Mouse (Mus musculus): ENCODE data around the gene Mrto4. TPM values are rescaled to one million over a fixed set of nuclear protein-coding genes. Genes with fewer than 3 reads are reported as not detected.
A peak's percentile ranks its signal among the peaks of the same experiment; 100 is the strongest.

Mrto4 gene
- total RNA-seq, 1 experiment = 290 TPM

DNA sequence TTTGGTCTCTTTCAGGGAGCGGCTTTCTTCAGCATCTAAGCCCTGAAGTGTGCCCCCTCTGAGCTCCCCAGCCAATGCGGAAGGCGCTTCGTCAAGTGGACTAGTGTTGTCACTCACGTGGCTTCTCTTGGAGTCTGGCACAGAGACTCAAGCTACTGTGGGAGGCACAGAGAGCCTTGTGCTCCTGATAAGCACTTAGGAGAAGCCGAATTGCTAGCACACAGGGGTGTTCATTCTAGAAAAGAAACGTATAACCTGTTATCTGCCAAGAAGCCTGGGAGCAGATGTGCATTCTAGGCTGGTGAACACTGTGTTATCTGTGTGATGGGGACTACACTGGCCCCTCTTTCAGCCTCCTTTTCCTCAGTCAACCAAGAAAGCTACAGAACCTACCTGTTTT, 16.9 kb downstream of the Mrto4 start:
- no peak for DNase-seq (ENCODE audit: low read depth, low spot score)
- H3K27ac ChIP-seq (ENCODE audit: insufficient read depth, low read depth, low read length, poor library complexity, severe bottlenecking) = no peak overlapping the region

DNA sequence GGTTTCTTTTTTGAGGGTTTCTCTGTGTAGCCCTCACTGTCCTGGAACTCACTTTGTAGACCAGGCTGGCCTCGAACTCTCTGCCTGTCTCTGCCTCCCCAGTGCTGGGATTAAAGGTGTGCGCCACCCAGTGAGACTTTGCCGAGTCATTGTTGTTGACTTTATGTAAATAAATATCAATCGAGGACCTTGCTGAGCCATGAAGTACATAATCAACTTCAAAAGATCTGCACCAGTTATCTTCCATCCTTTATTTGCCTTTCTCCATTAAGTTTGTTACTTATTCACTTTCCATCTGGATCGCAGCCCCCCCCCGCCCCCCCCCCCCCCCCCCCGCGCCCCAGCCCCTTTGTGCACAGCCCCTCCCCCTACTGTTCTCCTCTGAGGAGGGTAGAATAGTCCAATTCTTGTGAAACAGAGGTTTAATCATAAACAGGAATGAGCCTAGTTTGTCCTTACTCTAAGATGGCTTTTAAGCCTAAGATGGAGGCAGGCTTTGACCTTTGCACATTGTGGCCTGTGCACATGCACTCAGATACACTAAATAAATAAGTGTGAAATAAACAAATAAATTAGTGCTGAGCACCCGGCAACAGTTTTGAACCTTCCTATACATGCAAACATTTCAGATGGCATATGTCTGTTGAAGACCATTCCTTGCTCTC, 17.6 kb downstream of the Mrto4 start:
- H3K9me3 ChIP-seq (ENCODE audit: control insufficient read depth, insufficient read depth, low read depth, low read length) = no peaks in the 10 kb centered on the region
- no peak overlapping the region for H3K27ac ChIP-seq (ENCODE audit: insufficient read depth, low read depth, low read length, poor library complexity, severe bottlenecking)
- peaks cover 3 to 8% of the 10 kb centered on the region in 2 experiments; a peak in 1 of 4 replicates for H3K4me1 ChIP-seq (ENCODE audit: control insufficient read depth in 2 of 2, insufficient read depth in 2 of 2, low read length in 2 of 2, poor library complexity in 1 of 2)
- no peak overlapping the region for H3K4me3 ChIP-seq (ENCODE audit: insufficient read depth in 1 of 2, low read depth in 1 of 2, low read length in 2 of 2, poor library complexity in 1 of 2, severe bottlenecking in 1 of 2)
- DNase-seq (ENCODE audit: low read depth, low spot score) = no peak
- peak; percentile 47; the same call in 1 of the 2 replicates for TF ChIP-seq MAFK (IDR thresholded peaks at IDR 0.05; ENCODE audit: insufficient read depth, low read depth, low read length)
- TF ChIP-seq HCFC1 (IDR thresholded peaks at IDR 0.05; ENCODE audit: borderline replicate concordance, insufficient read depth, low read length) = no peak
- H3K36me3 ChIP-seq (ENCODE audit: control insufficient read depth, insufficient read depth, low read length, poor library complexity, severe bottlenecking) = no peaks in the 10 kb centered on the region
- H3K9ac ChIP-seq (ENCODE audit: insufficient read depth, low read depth, low read length, poor library complexity, severe bottlenecking) = no peak overlapping the region
- in situ Hi-C loops (cut with MboI; ENCODE audit: low sequenced_read_pairs in 2 of 2, unreplicated experiment in 2 of 2) = no loop called here

More for the DNA sequence above, 16.9 kb downstream of the Mrto4 start:
- in situ Hi-C loops (cut with MboI; ENCODE audit: low sequenced_read_pairs in 2 of 2, unreplicated experiment in 2 of 2) = no loop called here
- H3K4me1 ChIP-seq (ENCODE audit: control insufficient read depth in 2 of 2, insufficient read depth in 2 of 2, low read length in 2 of 2, poor library complexity in 1 of 2) = peaks cover 3 to 8% of the 10 kb centered on the region in 2 experiments; a peak in 1 of 4 replicates
- H3K4me3 ChIP-seq (ENCODE audit: insufficient read depth in 1 of 2, low read depth in 1 of 2, low read length in 2 of 2, poor library complexity in 1 of 2, severe bottlenecking in 1 of 2) = no peak overlapping the region
- no peak overlapping the region for H3K9ac ChIP-seq (ENCODE audit: insufficient read depth, low read depth, low read length, poor library complexity, severe bottlenecking)
- H3K9me3 ChIP-seq (ENCODE audit: control insufficient read depth, insufficient read depth, low read depth, low read length) = no peaks in the 10 kb centered on the region
- H3K36me3 ChIP-seq (ENCODE audit: control insufficient read depth, insufficient read depth, low read length, poor library complexity, severe bottlenecking) = no peaks in the 10 kb centered on the region
- no peak for TF ChIP-seq ZC3H11A (IDR thresholded peaks at IDR 0.05; ENCODE audit: borderline replicate concordance, low read depth, low read length)

DNA sequence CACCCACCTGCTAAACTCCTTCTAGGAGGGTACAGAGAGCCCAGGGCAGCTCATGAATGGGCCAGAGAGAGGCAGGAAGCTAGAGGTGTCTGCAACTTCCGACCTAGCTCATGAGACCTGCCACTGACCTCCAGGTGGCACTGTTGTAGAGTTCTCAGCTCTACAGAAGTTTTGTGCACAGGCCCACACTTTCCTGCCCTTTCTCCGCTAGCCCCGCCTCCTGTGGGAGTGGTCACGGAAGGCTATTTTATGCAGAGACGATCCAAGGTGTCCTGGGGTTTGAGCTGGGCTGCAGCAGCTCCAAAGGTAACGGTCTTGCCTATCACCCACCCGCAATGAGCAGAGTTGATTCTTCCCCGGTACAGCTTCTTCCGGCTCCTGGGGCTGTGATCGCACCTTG, 21.8 kb downstream of the Mrto4 start:
- no peak overlapping the region; the same call in 1 of the 2 replicates for H3K9ac ChIP-seq (ENCODE audit: insufficient read depth, low read depth, low read length, poor library complexity, severe bottlenecking)
- H3K36me3 ChIP-seq (ENCODE audit: control insufficient read depth, insufficient read depth, low read length, poor library complexity, severe bottlenecking) = no peaks in the 10 kb centered on the region
- TF ChIP-seq MAFK (IDR thresholded peaks at IDR 0.05; ENCODE audit: insufficient read depth, low read depth, low read length) (no peak), HCFC1 (IDR thresholded peaks at IDR 0.05; ENCODE audit: borderline replicate concordance, insufficient read depth, low read length) (peak; percentile 60; the same call in 1 of the 2 replicates)
- DNase-seq (ENCODE audit: low read depth, low spot score) = peak; percentile 99
- in situ Hi-C loops (cut with MboI; ENCODE audit: low sequenced_read_pairs in 2 of 2, unreplicated experiment in 2 of 2) = no loop called here
- H3K9me3 ChIP-seq (ENCODE audit: control insufficient read depth, insufficient read depth, low read depth, low read length) = no peaks in the 10 kb centered on the region
- peaks cover 0 to 3% of the 10 kb centered on the region in 2 experiments; a peak in 1 of 4 replicates for H3K4me1 ChIP-seq (ENCODE audit: control insufficient read depth in 2 of 2, insufficient read depth in 2 of 2, low read length in 2 of 2, poor library complexity in 1 of 2)
- H3K4me3 ChIP-seq (ENCODE audit: insufficient read depth in 1 of 2, low read depth in 1 of 2, low read length in 2 of 2, poor library complexity in 1 of 2, severe bottlenecking in 1 of 2) = peak overlapping the region in 1 of 2 experiments; percentile 64; a peak in 2 of 4 replicates
- no peak overlapping the region for H3K27ac ChIP-seq (ENCODE audit: insufficient read depth, low read depth, low read length, poor library complexity, severe bottlenecking)

DNA sequence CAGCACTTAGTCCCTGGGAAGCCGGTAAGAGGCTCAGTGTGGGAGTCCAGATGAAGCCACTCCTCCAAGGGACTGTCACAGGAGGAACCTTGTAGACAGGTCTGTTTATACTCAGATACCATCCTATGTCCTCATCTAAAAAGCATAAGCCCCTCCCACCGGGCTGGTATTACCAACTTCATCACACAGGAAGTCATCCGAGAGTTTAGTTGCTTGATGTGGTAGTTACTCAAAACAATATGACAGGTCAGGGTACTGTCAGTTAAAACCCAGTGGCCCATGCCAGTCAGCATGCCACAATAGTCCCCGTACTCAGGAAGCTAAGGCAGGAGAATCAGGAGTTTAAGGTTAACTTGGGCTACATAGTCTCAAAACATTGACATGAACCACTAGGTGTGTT, 32.6 kb downstream of the Mrto4 start:
- Histone ChIP-seq H3K4me3 (ENCODE audit: insufficient read depth in 1 of 2, low read depth in 1 of 2, low read length in 2 of 2, poor library complexity in 1 of 2, severe bottlenecking in 1 of 2) (no peak overlapping the region), H3K27ac (ENCODE audit: insufficient read depth, low read depth, low read length, poor library complexity, severe bottlenecking) (no peak overlapping the region), H3K36me3 (ENCODE audit: control insufficient read depth, insufficient read depth, low read length, poor library complexity, severe bottlenecking) (peaks cover 4% of the 10 kb centered on the region; the same call in 1 of the 2 replicates), H3K4me1 (ENCODE audit: control insufficient read depth in 2 of 2, insufficient read depth in 2 of 2, low read length in 2 of 2, poor library complexity in 1 of 2) (0 out of 4 replicates have a peak, but pooled peaks cover 0 to 2% of the 10 kb centered on the region in 2 experiments), H3K9me3 (ENCODE audit: control insufficient read depth, insufficient read depth, low read depth, low read length) (no peaks in the 10 kb centered on the region), H3K9ac (ENCODE audit: insufficient read depth, low read depth, low read length, poor library complexity, severe bottlenecking) (no peak overlapping the region)
- DNase-seq (ENCODE audit: low read depth, low spot score) = no peak
- in situ Hi-C loops (cut with MboI; ENCODE audit: low sequenced_read_pairs in 2 of 2, unreplicated experiment in 2 of 2) = no loop called here
- TF ChIP-seq ZC3H11A (IDR thresholded peaks at IDR 0.05; ENCODE audit: borderline replicate concordance, low read depth, low read length) (no peak), MAFK (IDR thresholded peaks at IDR 0.05; ENCODE audit: insufficient read depth, low read depth, low read length) (no peak), CHD2 (IDR thresholded peaks at IDR 0.05; ENCODE audit: low read depth, low read length) (no peak), ZNF384 (IDR thresholded peaks at IDR 0.05; ENCODE audit: low read depth, low read length) (no peak), HCFC1 (IDR thresholded peaks at IDR 0.05; ENCODE audit: borderline replicate concordance, insufficient read depth, low read length) (no peak)

DNA sequence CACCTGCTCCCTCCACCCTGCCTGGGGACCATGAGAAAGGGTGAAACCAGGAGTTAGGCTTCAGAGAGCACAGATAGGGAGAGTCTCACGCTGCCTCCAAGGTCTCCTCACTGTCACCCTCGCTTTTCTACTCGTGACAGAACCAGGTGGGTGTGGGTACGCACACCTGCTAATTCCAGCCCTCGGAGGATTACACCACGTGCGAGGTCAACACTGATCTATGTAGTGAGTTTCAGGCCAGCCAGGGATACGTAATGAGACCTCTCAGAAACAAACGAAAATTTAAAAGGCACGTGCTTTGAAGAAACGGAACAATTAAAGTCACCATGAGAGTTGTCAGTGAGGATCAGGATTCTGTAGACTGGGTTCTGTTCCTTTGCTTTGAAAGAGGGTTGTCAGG, 33.9 kb downstream of the Mrto4 start:
- Histone ChIP-seq H3K9ac (ENCODE audit: insufficient read depth, low read depth, low read length, poor library complexity, severe bottlenecking) (no peak overlapping the region), H3K4me1 (ENCODE audit: control insufficient read depth in 2 of 2, insufficient read depth in 2 of 2, low read length in 2 of 2, poor library complexity in 1 of 2) (0 out of 4 replicates have a peak, but pooled peaks cover 0 to 2% of the 10 kb centered on the region in 2 experiments), H3K9me3 (ENCODE audit: control insufficient read depth, insufficient read depth, low read depth, low read length) (no peaks in the 10 kb centered on the region), H3K4me3 (ENCODE audit: insufficient read depth in 1 of 2, low read depth in 1 of 2, low read length in 2 of 2, poor library complexity in 1 of 2, severe bottlenecking in 1 of 2) (no peak overlapping the region), H3K36me3 (ENCODE audit: control insufficient read depth, insufficient read depth, low read length, poor library complexity, severe bottlenecking) (peaks cover 11% of the 10 kb centered on the region; the same call in 1 of the 2 replicates), H3K27ac (ENCODE audit: insufficient read depth, low read depth, low read length, poor library complexity, severe bottlenecking) (no peak overlapping the region)
- no peak for TF ChIP-seq ZC3H11A (IDR thresholded peaks at IDR 0.05; ENCODE audit: borderline replicate concordance, low read depth, low read length)
- no peak for TF ChIP-seq MAFK (IDR thresholded peaks at IDR 0.05; ENCODE audit: insufficient read depth, low read depth, low read length)
- TF ChIP-seq ZNF384 (IDR thresholded peaks at IDR 0.05; ENCODE audit: low read depth, low read length) = no peak
- TF ChIP-seq HCFC1 (IDR thresholded peaks at IDR 0.05; ENCODE audit: borderline replicate concordance, insufficient read depth, low read length) = no peak
- no peak for TF ChIP-seq CHD2 (IDR thresholded peaks at IDR 0.05; ENCODE audit: low read depth, low read length)
- in situ Hi-C loops (cut with MboI; ENCODE audit: low sequenced_read_pairs in 2 of 2, unreplicated experiment in 2 of 2) = no loop called here
- no peak for DNase-seq (ENCODE audit: low read depth, low spot score)

Data from ES-E14 (cell line).